Mouse (Mus musculus): ENCODE measurements around the gene Cd8b1. TPM values are rescaled to one million over a fixed set of nuclear protein-coding genes. Genes with fewer than 3 reads are reported as not detected.

The Cd8b1 gene
- polyA plus RNA-seq, 1 experiment from 2014 or later = 0.07 TPM

GRCm38 (mm10) chr6:71337666-71338065 lies 15.1 kb downstream of the Cd8b1 start:
- Histone ChIP-seq H3K9me3 (replicated peaks; ENCODE audit: control insufficient read depth, low read length) (no peaks in the 10 kb centered on the region), H3K9ac (ENCODE audit: low read depth, low read length) (no peak overlapping the region), H3K27ac (ENCODE audit: low read length) (no peak overlapping the region), H3K4me1 (ENCODE audit: control insufficient read depth, low read depth, low read length) (no peaks in the 10 kb centered on the region), H3K27me3 (ENCODE audit: control insufficient read depth, insufficient read depth, low read depth, low read length) (no peaks in the 10 kb centered on the region), H3K36me3 (ENCODE audit: control insufficient read depth, insufficient read depth) (no peaks in the 10 kb centered on the region), H3K4me2 (ENCODE audit: low read depth, low read length) (no peak overlapping the region), H3K4me3 (ENCODE audit: low read depth, low read length) (no peak overlapping the region)
- no peak for ATAC-seq (ENCODE audit: low read depth)
- 86% methylated on average over 8 of the region's 8 CpGs for WGBS (ENCODE audit: insufficient replicate concordance)

- Histone ChIP-seq H3K9ac (ENCODE audit: low read depth, low read length) (no peak overlapping the region), H3K9me3 (replicated peaks; ENCODE audit: control insufficient read depth, low read length) (no peaks in the 10 kb centered on the region), H3K27me3 (ENCODE audit: control insufficient read depth, insufficient read depth, low read depth, low read length) (no peaks in the 10 kb centered on the region), H3K4me2 (ENCODE audit: low read depth, low read length) (no peak overlapping the region), H3K36me3 (ENCODE audit: control insufficient read depth, insufficient read depth) (no peaks in the 10 kb centered on the region), H3K4me3 (ENCODE audit: low read depth, low read length) (no peak overlapping the region), H3K4me1 (ENCODE audit: control insufficient read depth, low read depth, low read length) (no peaks in the 10 kb centered on the region), H3K27ac (ENCODE audit: low read length) (no peak overlapping the region)
- WGBS (ENCODE audit: insufficient replicate concordance) = 61% methylated on average over 3 of the region's 3 CpGs
- ATAC-seq (ENCODE audit: low read depth) = no peak
These were observed 16.4 kb downstream of the Cd8b1 start for GRCm38 (mm10) chr6:71338941-71339340.

- no peak overlapping the region for H3K4me3 ChIP-seq (ENCODE audit: low read depth, low read length)
- no peak for ATAC-seq (ENCODE audit: low read depth)
- 54% methylated on average over 4 of the region's 4 CpGs for WGBS (ENCODE audit: insufficient replicate concordance)
- no peak overlapping the region for H3K4me2 ChIP-seq (ENCODE audit: low read depth, low read length)
- H3K36me3 ChIP-seq (ENCODE audit: control insufficient read depth, insufficient read depth) = no peaks in the 10 kb centered on the region
- H3K9me3 ChIP-seq (replicated peaks; ENCODE audit: control insufficient read depth, low read length) = no peaks in the 10 kb centered on the region
- no peaks in the 10 kb centered on the region for H3K4me1 ChIP-seq (ENCODE audit: control insufficient read depth, low read depth, low read length)
- H3K27me3 ChIP-seq (ENCODE audit: control insufficient read depth, insufficient read depth, low read depth, low read length) = no peaks in the 10 kb centered on the region
- H3K27ac ChIP-seq (ENCODE audit: low read length) = no peak overlapping the region
- no peak overlapping the region for H3K9ac ChIP-seq (ENCODE audit: low read depth, low read length)
These were observed 16.8 kb downstream of the Cd8b1 start for GRCm38 (mm10) chr6:71339351-71339750.

- ATAC-seq (ENCODE audit: low read depth) = no peak
- Histone ChIP-seq H3K4me2 (ENCODE audit: low read depth, low read length) (no peak overlapping the region), H3K9me3 (replicated peaks; ENCODE audit: control insufficient read depth, low read length) (no peaks in the 10 kb centered on the region), H3K27ac (ENCODE audit: low read length) (no peak overlapping the region), H3K4me3 (ENCODE audit: low read depth, low read length) (no peak overlapping the region), H3K36me3 (ENCODE audit: control insufficient read depth, insufficient read depth) (no peaks in the 10 kb centered on the region), H3K27me3 (ENCODE audit: control insufficient read depth, insufficient read depth, low read depth, low read length) (no peaks in the 10 kb centered on the region), H3K9ac (ENCODE audit: low read depth, low read length) (no peak overlapping the region), H3K4me1 (ENCODE audit: control insufficient read depth, low read depth, low read length) (no peaks in the 10 kb centered on the region)
- WGBS (ENCODE audit: insufficient replicate concordance) = 51% methylated on average over 9 of the region's 9 CpGs
These were observed 18.6 kb downstream of the Cd8b1 start for GRCm38 (mm10) chr6:71341179-71341578.

- Histone ChIP-seq H3K9ac (ENCODE audit: low read depth, low read length) (no peak overlapping the region), H3K4me1 (ENCODE audit: control insufficient read depth, low read depth, low read length) (no peaks in the 10 kb centered on the region), H3K27ac (ENCODE audit: low read length) (no peak overlapping the region), H3K27me3 (ENCODE audit: control insufficient read depth, insufficient read depth, low read depth, low read length) (no peaks in the 10 kb centered on the region), H3K9me3 (replicated peaks; ENCODE audit: control insufficient read depth, low read length) (no peaks in the 10 kb centered on the region), H3K36me3 (ENCODE audit: control insufficient read depth, insufficient read depth) (no peaks in the 10 kb centered on the region), H3K4me2 (ENCODE audit: low read depth, low read length) (no peak overlapping the region), H3K4me3 (ENCODE audit: low read depth, low read length) (no peak overlapping the region)
- no peak for ATAC-seq (ENCODE audit: low read depth)
- WGBS (ENCODE audit: insufficient replicate concordance) = 81% methylated on average over 9 of the region's 9 CpGs
These were observed 25.4 kb downstream of the Cd8b1 start for GRCm38 (mm10) chr6:71348006-71348405.

GRCm38 (mm10) chr6:71351201-71351600 lies 28.6 kb downstream of the Cd8b1 start:
- Histone ChIP-seq H3K4me1 (ENCODE audit: control insufficient read depth, low read depth, low read length) (no peaks in the 10 kb centered on the region), H3K9me3 (replicated peaks; ENCODE audit: control insufficient read depth, low read length) (no peaks in the 10 kb centered on the region), H3K9ac (ENCODE audit: low read depth, low read length) (no peak overlapping the region), H3K36me3 (ENCODE audit: control insufficient read depth, insufficient read depth) (no peaks in the 10 kb centered on the region), H3K27ac (ENCODE audit: low read length) (no peak overlapping the region), H3K4me3 (ENCODE audit: low read depth, low read length) (no peak overlapping the region), H3K4me2 (ENCODE audit: low read depth, low read length) (no peak overlapping the region), H3K27me3 (ENCODE audit: control insufficient read depth, insufficient read depth, low read depth, low read length) (no peaks in the 10 kb centered on the region)
- no peak for ATAC-seq (ENCODE audit: low read depth)
- WGBS (ENCODE audit: insufficient replicate concordance) = 71% methylated on average over 3 of the region's 3 CpGs

GRCm38 (mm10) chr6:71352201-71352600 lies 29.6 kb downstream of the Cd8b1 start:
- Histone ChIP-seq H3K4me2 (ENCODE audit: low read depth, low read length) (no peak overlapping the region), H3K4me3 (ENCODE audit: low read depth, low read length) (no peak overlapping the region), H3K9me3 (replicated peaks; ENCODE audit: control insufficient read depth, low read length) (no peaks in the 10 kb centered on the region), H3K27ac (ENCODE audit: low read length) (no peak overlapping the region), H3K36me3 (ENCODE audit: control insufficient read depth, insufficient read depth) (no peaks in the 10 kb centered on the region), H3K9ac (ENCODE audit: low read depth, low read length) (no peak overlapping the region), H3K27me3 (ENCODE audit: control insufficient read depth, insufficient read depth, low read depth, low read length) (no peaks in the 10 kb centered on the region), H3K4me1 (ENCODE audit: control insufficient read depth, low read depth, low read length) (no peaks in the 10 kb centered on the region)
- no peak for ATAC-seq (ENCODE audit: low read depth)
- 73% methylated on average over 6 of the region's 6 CpGs for WGBS (ENCODE audit: insufficient replicate concordance)

- Histone ChIP-seq H3K36me3 (ENCODE audit: control insufficient read depth, insufficient read depth) (no peaks in the 10 kb centered on the region), H3K4me2 (ENCODE audit: low read depth, low read length) (no peak overlapping the region), H3K9me3 (replicated peaks; ENCODE audit: control insufficient read depth, low read length) (no peaks in the 10 kb centered on the region), H3K27ac (ENCODE audit: low read length) (no peak overlapping the region), H3K9ac (ENCODE audit: low read depth, low read length) (no peak overlapping the region), H3K4me3 (ENCODE audit: low read depth, low read length) (no peak overlapping the region), H3K4me1 (ENCODE audit: control insufficient read depth, low read depth, low read length) (no peaks in the 10 kb centered on the region), H3K27me3 (ENCODE audit: control insufficient read depth, insufficient read depth, low read depth, low read length) (no peaks in the 10 kb centered on the region)
- 58% methylated on average over 10 of the region's 10 CpGs for WGBS (ENCODE audit: insufficient replicate concordance)
- ATAC-seq (ENCODE audit: low read depth) = no peak
These were observed 30.4 kb downstream of the Cd8b1 start for GRCm38 (mm10) chr6:71352866-71353427.

GRCm38 (mm10) chr6:71353722-71354121 lies 31.1 kb downstream of the Cd8b1 start:
- Histone ChIP-seq H3K4me1 (ENCODE audit: control insufficient read depth, low read depth, low read length) (no peaks in the 10 kb centered on the region), H3K9ac (ENCODE audit: low read depth, low read length) (no peak overlapping the region), H3K27ac (ENCODE audit: low read length) (no peak overlapping the region), H3K4me3 (ENCODE audit: low read depth, low read length) (no peak overlapping the region), H3K27me3 (ENCODE audit: control insufficient read depth, insufficient read depth, low read depth, low read length) (no peaks in the 10 kb centered on the region), H3K4me2 (ENCODE audit: low read depth, low read length) (no peak overlapping the region), H3K9me3 (replicated peaks; ENCODE audit: control insufficient read depth, low read length) (no peaks in the 10 kb centered on the region), H3K36me3 (ENCODE audit: control insufficient read depth, insufficient read depth) (no peaks in the 10 kb centered on the region)
- WGBS (ENCODE audit: insufficient replicate concordance) = 71% methylated on average over 2 of the region's 2 CpGs
- no peak for ATAC-seq (ENCODE audit: low read depth)
